Mouse (Mus musculus) inflammation-experienced regulatory T-cells, adult 6 months (primary cell): ENCODE measurements around the gene Acaa1b. TPM values are rescaled to one million over a fixed set of nuclear protein-coding genes. Genes with fewer than 3 reads are reported as not detected.

ENCODE experiments used
- ATAC-seq: one replicate; pipeline ENCODE4 v1.8.0; 2017
- polyA plus RNA-seq, 3 experiments: library from polyadenylated mRNA; unstranded; fragments of 100-300 nt; shearing (Covaris generic); gene quantifications; one replicate each; pipeline ENCODE4 v1.2.1; 2017

Gene Acaa1b
- polyA plus RNA-seq, 3 experiments from 2014 or later: not detected

DNA sequence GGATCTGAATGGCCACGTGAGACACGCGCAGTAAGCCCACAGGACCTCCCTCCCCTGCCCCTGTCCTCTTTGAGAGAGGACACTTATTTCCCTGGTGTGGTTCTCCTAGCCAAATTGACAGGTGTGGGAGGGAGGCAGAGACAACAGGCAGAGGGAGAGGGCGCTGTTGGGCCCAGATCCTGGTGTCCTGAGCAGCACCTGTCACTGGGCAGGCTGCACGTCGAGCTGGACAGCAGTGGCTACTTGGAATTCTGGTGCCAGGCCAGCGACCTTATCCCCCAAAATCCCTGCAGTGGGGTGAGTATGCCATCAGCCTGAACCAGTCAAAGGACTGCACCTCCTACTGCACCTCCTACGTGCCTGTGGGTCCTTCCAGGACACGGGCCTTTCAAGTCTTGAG, 13.5 kb downstream of the Acaa1b start:
- ATAC-seq: no peak

DNA sequence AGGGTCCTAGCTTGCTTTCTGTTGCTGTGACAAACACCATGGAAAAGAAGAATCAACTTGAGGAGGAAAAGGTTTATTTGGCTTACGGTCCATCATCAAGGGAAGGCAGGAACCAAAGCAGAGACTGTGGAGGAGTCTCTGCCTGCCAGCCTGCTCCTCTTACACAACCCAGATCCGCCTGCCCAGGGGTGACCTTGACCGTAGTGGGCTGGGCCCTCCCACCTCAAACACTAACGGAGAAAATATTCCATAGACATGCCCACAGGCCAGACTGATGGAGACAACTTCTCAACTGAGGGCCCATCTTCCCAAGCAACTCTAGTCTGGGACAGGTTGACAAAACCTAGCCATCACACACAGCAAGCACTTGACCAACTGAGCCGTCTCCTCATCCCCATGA, 14.8 kb downstream of the Acaa1b start:
- ATAC-seq: no peak

DNA sequence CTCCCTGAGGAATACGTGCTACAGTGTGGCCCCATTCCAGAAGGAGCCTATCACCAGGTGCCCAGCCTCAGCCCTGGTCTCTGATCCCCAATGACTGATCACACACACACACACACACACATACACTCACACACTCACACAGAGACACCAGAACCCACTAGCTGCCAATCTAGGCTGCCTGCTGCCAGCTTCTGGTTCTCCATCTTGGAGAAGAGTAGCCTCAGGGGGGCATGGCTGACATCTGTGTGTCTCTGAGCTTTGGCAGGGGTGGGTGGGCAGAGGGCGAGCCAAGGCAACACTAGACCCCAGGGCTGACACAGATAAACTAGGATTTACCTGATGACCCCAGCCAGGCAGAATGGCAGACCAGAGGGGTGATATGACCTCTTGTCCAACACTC, 18.1 kb downstream of the Acaa1b start:
- no peak for ATAC-seq

DNA sequence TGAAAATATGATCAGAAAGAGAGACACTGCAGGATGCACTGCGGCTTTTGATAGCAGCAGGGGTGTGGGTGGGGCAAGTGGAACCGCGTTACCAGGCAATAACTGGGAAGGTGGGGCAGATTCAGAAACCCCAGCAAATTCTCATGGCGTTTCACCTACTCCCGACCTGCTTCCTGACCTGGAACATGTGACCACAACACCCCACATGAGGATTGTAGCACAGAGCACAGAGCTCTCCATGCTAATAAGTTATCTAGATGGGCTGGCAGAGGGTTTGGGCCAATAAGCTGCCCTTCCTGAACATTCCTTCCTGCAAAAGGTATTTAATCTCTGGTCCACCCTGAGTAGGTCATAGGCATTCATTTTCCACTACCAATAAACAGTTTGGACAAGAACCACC, 26.2 kb downstream of the Acaa1b start:
- ATAC-seq: no peak

DNA sequence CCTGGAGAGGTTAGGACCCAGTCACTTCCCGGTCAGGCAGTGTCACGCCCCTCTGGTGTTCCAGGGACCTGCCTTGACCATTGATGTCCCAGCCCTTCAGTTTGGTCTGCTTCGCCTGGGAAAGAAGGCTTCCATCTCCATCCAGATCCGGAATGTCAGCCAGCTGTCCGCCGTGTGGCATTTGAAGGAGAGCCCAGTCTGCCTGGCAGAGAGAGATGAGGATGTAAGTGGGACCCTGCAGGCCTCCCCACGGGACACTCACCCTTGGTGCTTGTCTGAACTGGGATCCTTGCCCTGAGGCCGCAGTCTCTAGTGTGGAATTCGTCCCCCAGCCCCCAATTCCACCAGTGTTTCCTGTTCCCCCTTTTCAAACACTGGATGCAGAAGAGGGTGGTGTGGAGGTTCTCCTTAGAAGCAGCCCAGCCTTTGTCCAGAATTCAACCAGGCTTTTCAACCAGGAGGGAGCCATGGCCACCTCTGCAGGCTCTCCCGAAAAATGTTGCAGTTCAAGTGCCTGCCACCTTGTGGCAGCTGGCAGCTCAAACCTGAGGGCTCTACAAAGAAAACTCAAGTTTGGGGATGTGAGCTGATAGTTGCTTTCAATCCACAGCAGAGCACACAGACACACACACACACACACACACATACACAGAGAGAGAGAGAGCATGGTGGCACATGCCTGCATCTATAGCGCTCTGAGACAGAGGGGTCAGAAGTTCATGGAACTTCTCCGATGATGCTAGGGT, 28.3 kb downstream of the Acaa1b start:
- no peak for ATAC-seq

DNA sequence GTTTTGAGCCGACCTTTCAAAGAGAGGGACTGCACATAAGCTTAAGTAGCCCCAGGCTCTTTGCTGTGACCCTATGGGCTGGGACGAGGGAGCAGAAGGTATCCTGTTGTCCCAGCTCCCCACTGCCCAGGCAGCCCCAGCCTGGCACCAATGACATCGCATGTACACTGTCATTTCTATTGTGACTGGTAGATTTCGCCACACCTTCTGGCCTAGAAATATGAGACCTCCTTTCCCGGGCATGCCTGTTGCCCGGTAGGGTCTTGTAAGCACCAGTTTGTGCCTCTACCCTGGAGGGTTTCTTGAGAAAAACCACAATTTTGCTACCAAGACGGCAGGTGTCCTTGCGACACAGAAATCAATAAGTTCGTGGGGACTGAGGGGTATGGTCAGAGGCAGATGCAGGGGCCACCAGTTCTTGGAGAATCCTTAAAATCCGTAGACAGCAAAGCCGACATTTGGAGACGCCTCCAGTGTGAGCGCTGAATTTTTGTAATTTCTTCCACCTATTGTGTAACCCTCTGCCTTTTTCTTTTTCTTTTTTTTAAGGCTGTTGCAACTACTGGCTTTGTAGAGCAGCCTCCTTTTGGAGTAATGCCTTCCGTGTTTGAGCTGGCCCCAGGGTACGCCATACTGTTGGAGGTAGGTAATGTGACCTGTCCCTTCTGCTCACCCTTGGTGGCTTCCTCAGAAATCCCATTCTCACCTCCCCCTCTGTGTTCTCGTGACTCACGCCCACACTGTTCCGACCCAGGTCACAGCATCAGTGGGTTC, 34.1 kb downstream of the Acaa1b start:
- ATAC-seq: no peak

DNA sequence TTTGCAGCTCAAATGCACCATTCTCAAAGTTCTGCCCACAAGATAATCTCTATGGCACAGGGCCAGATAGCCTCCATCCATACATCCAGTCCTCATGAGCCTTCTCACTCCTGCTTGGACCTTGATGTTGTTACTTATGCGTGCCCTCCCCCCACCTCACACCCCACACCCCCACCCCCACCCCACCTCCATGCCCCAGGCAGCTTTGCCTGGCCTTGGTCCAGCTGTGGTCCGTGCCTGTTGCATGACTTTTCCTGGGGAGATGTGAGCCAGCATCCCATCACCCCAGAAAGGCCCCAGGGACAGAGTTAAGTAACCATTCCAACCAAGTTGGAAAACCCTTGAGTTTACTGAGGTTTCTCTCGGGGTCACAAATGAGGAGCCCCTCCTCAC, 36.7 kb downstream of the Acaa1b start:
- ATAC-seq: no peak

DNA sequence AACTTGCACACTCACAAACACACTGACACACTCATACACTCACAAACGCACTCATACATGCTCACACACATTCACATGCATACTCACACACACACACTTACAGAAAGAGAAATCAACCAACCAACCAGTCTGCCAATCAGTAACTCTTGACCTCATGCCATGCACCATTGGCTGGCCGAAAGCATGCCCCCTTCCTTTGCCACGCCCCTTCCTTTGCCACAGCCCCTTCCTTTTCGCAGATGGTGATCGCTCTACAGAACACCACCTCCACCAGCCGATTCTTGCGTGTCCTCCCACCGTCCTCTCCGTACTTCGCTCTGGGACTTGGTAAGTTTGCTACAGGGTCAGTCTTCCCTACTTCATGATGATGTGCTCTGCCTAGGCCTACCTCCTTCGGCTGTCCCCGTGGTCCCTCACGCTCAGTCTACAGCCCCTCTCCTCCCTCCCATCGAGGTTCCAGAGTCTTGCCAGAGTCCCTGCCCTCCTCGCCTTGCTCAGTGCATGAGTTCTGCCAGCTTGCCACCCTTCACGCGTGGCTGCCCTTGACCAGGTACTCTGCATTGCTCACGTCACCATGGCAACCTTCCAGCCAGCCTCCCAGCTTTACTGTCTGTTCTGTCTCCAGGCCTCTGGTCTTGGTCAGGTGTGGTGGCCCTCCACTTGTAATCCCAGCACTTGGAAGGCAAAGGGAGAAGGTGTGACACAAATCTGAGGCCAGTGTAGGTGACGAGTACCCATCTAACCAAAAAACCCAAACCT, 37.3 kb downstream of the Acaa1b start:
- ATAC-seq: no peak

DNA sequence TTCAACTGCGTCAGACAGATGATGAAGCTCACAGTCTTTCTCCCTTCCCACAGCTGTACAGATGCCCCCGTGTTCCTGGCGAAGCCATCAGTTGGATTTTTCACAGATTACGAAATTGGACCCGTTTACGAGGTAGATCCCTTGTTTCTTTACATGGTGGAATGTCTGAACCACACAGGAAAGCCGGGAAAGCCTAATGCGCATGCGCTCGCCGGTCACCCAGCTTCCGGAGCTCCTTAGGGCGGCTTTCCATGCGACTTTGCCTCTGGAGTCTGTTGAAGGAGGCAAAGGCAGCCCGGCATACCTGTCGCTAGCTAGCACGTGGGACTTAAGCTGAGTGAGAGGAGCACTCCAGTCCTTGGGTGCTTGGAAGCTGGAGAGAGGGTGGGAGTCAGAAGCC, 42.0 kb downstream of the Acaa1b start:
- no peak for ATAC-seq

DNA sequence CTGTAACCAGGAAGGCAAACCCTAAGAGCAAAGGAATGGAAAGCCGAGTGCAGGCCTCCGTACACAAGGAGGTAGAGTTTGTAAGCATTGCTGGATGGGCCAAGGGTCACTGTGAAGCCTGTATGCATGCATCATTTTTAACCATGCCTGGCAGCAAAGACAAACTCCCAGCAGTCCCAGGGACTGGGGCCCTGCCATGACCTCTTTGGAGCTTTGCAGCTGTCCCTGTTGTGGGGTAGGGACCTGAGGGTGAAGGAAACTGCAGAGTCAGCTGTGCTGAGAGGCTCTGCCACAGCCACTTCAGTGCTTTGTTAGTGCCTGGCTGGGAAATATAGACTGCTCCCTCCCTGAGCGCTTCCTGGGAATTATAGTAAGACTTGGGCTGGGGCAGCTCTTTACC, 46.3 kb downstream of the Acaa1b start:
- ATAC-seq: no peak

DNA sequence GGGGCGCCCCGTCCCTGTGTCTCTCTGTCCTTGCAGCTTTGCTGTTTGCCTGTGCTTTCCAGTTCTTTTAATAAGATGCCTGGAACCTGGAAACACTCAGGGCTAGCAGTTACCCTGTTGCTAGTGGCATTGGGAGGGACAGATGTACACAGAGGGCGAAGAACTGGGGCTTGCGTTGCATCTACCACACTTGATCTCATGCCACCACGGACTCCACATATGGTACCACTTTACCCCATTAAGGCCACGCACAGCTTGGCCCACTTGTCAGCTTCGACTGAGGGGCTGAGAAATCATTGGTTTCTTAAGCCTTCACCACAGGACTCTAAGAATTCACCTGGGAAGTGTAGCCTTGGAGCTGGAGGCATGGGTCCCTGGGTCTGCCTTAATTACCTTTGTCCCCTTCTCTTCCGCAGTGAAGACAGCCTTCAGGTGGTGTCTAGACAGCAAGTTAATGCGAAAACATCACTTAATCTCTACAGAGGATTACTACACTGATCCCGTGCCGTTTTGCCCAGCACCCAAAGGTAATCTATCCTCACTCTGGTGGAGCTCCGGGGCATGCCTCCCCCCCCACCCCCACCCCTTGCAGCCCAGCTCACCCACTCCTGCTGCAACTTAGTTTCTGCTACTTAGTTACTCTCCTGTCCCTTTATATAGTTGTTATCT, 47.1 kb downstream of the Acaa1b start:
- no peak for ATAC-seq

DNA sequence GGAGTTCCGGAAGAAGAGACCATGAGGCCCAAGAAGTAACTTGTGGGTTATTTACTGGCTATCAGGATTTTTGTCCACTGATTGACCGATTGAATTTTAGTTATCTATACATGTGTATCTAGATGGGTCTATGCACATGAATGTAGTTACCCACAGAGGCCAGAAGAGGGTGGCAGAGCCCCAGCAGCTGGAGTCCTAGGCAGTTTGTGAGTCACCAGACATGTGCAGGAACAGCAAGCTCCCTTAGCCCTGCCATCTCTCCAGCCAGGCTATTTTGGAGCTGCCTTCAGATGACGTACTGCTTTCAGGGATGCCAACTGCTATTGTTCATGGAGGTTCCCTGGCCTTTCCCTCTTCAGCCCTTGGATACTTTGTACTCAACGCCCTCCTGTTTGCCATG, 49.3 kb downstream of the Acaa1b start:
- ATAC-seq: no peak

DNA sequence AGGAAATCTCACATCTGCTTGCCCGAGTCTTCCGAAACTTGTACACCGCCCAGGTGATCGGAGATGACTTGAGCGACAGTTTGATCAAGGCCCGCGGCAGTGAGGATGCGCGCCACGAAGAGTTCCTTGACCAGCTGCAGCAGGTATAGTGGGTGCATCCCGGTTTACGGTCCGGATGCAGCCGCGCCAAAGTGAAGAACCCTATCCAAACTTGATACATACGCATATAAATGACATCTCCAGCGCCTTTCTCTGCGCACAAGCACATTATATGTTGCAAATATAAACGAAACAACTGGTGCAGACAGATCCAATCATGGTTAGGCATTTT, 54.1 kb downstream of the Acaa1b start:
- ATAC-seq: no peak

DNA sequence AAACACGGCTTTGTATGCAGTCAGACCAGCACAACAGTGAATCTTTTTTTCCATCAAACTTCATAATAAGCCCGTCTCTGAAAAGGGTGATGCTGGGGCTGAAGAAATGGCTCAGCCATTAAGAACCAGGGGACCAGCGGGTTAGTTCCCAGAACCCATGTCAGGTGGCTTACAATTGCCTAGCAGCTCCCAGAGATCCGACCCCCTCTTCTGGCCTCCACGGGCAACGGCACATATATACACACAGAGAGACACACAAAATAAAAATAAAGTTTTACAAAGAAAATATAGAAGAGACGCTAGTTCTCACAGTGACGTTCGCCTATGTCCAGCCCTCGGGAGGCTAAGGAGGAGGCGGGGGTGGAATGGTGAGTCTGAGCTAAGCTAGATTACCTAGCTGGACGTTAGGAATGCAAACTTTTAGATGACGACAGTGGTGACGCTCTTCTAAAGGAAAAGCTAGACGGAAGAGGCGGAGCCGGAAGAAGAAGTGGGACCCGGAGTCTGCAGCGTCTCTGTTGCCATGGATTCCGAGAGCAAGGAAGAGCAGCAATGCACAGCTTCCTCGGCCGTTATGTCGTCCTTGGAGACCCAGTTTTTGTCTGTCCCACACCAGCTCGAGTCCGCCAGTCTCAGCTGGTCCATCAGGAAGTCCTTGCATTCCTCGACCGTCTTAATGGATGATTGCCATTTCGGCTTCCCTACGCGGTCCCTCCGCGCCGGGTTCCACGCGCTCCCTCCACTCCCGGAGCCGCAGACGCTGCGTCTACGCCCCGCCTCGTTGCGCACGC, 54.7 kb downstream of the Acaa1b start, which contains the start of gene Dlec1:
Dlec1 (plus strand) TSS at position 487 of the 791 bp plus-strand sequence.
- ATAC-seq: peak; percentile 89

DNA sequence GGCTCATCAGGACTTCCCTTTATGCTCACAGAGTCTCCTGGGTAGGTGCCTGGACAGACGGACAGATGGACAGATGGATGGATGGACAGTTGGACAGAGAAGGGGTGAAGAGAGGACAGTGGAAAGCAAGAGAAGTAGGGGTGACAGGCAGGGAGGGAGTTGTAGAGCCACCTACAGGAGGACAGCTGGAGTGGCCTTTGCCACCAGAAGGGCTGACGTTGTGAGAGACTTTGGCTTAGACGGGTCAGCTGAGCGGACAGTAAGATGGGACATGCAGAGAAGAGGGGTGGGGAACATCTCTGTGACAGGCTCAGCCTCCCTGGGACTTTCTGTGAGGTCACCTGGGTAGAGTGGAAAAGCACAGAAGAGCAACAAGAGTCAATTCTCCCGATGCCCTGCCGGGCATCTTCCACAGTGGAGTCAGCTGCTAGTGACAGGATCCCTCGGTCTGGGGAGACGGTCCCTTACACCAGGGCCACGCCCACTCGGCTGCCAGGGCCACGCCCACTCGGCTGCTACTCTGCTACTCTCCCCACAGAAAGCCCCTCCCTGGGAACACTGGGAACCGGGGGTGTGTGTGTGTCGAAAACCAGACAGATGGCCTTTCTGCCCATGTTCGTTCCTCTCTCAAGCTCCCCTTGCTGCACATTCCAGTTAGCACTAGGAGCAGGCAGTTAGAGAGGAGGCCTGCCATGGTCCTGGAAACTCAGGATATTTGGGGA, 56.6 kb downstream of the Acaa1b start:
- no peak for ATAC-seq

Other genes with a start within 250 kb of the Acaa1b start
- 1 to 10 TPM; 1.0 to 1.3 (median 1.3) TPM for gene Ctdspl, start 230.6 kb downstream of the Acaa1b start, polyA plus RNA-seq
- 10 to 100 TPM; 17.6 to 20.9 (median 17.8) TPM for gene Vill, start 104.3 kb downstream of the Acaa1b start, polyA plus RNA-seq
- gene Plcd1, start 63.6 kb downstream of the Acaa1b start, polyA plus RNA-seq: 1 to 10 TPM in 2 of 3 experiments, under 1 TPM in 1; 0.34 to 1.9 (median 1.8) TPM
- under 1 TPM in 2 of 3 experiments, not detected in 1; 0.15 to 0.34 TPM for gene Dlec1, start 54.6 kb downstream of the Acaa1b start, polyA plus RNA-seq
- not detected for gene Gm47289, start 2.1 kb upstream of the Acaa1b start, polyA plus RNA-seq
- gene Slc22a13, start 52.0 kb upstream of the Acaa1b start, polyA plus RNA-seq: not detected
- 1 to 10 TPM; 7.1 to 8.6 (median 8.3) TPM for gene Oxsr1, start 165.3 kb upstream of the Acaa1b start, polyA plus RNA-seq
- 10 to 100 TPM; 41.3 to 46.9 (median 41.3) TPM for gene Acaa1a, start 182.6 kb upstream of the Acaa1b start, polyA plus RNA-seq
- gene Myd88, start 184.3 kb upstream of the Acaa1b start, polyA plus RNA-seq: 10 to 100 TPM; 72.5 to 96.3 (median 75.1) TPM
- under 1 TPM in 2 of 3 experiments, not detected in 1; 0.38 to 0.63 TPM for gene Xylb, start 200.3 kb upstream of the Acaa1b start, polyA plus RNA-seq
- not detected for gene Slc22a14, start 208.5 kb upstream of the Acaa1b start, polyA plus RNA-seq
- gene Acvr2b, start 245.0 kb upstream of the Acaa1b start, polyA plus RNA-seq: not detected